Mouse (Mus musculus): ENCODE measurements around the gene 4930558C23Rik.

DNA sequence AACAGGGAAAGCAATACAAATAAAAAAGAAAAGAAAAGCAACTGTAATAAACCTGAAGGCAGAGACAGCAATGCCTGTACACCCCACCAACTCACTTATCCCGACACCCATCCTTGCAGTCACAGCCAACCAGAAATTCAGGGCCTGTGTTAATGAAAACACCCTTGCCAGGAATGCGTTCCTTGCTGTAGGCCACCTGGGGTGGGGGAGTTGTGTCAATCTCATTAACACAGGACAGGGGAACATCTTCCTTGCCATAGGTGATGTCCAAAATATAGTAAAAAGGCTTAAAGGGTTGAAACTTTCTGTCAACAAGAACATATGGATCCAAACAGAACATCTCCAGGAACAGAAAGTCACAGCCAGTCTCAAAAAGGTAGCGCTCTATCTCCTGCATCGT, 64.4 kb downstream of the 4930558C23Rik start:
- no peak for TF ChIP-seq CTCF (IDR thresholded peaks at IDR 0.05; ENCODE audit: low read depth)
- TF ChIP-seq EP300 (IDR thresholded peaks at IDR 0.05; ENCODE audit: low read depth), result no peak
